Mouse (Mus musculus): ENCODE results near the gene Wdr73. TPM values are rescaled to one million over a fixed set of nuclear protein-coding genes. Genes with fewer than 3 reads are reported as not detected.

Gene Wdr73
- total and polyA plus RNA-seq, 3 experiments: 42.4 to 55.7 (median 48.1) TPM

DNA sequence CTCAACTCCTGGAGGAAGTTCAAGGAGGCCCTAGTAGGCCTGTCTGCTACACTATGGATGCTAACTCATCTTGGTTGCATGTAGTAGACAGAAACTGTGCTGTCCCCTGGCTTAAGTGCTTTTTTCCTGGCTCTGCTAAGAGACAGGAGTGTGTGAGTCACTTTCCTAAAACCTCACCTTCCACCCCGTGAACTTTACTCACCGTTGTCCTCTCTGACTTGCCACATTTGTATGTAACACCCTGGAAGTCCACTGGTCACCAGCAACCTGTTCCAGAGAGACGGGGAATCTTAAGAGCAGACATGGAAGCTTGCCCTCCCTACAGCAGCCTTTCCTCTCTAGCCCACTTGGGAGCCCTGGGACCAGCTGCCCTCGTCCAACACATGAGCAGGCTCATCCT is 3.3 kb downstream of the Wdr73 start:
- Histone ChIP-seq H3K36me3 (replicated peaks in 1 of 2; ENCODE audit: control insufficient read depth in 1 of 2, insufficient read depth in 1 of 2, low read length in 1 of 2) (peaks cover 45 to 73% of the 10 kb centered on the region in 2 experiments), H3K4me1 (ENCODE audit: control insufficient read depth in 1 of 2, insufficient read depth in 2 of 2) (peaks cover 3 to 35% of the 10 kb centered on the region in 2 experiments; a peak in 3 of 4 replicates)
- in situ Hi-C loops (cut with MboI; ENCODE audit: low pct_ligation_motif_present, low pct_unique_long_range_greater_than_20kb, low sequenced_read_pairs): loop anchor here (25.0 kb wide), 1 partner anchor 415 kb away; no protein-coding TSS in a partner anchor

DNA sequence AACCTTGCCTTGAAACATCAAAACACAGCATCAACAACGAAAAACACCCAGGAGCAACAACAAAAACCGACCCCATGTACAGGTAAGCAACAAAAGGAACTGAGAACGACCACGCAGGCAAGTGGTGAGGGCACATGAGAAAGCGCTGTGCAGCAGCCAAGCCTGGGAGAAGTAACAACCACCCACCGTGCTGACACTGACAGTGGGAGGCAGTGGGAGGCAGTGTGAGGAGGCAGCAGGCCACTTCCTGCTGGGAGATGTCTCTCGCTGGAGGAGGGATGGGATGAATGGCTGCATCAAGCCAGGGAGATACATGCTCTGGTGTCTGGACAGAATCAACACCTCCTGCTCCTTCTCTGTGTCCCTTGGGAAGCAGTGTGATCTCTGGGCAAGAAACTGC is 3.9 kb downstream of the Wdr73 start:
- TF ChIP-seq JUND (conservative IDR thresholded peaks at IDR 0.05; ENCODE audit: low read depth, low read length): no peak
- Histone ChIP-seq H3K27me3 (replicated peaks) (no peaks in the 10 kb centered on the region), H3K79me2 (replicated peaks; ENCODE audit: control insufficient read depth, extremely low read depth, insufficient read depth, poor library complexity, severe bottlenecking) (peaks cover 13% of the 10 kb centered on the region), H3K9me3 (replicated peaks; ENCODE audit: low read length) (no peaks in the 10 kb centered on the region), H3K4me3 (replicated peaks in 1 of 3; ENCODE audit: low read depth in 2 of 3, low read length in 2 of 3, poor library complexity in 1 of 3) (no peak overlapping the region), H3K4me1 (ENCODE audit: control insufficient read depth in 1 of 2, insufficient read depth in 2 of 2) (peaks cover 3 to 29% of the 10 kb centered on the region in 2 experiments; a peak in 3 of 4 replicates), H3K36me3 (replicated peaks in 1 of 2; ENCODE audit: control insufficient read depth in 1 of 2, insufficient read depth in 1 of 2, low read length in 1 of 2) (peaks cover 51 to 73% of the 10 kb centered on the region in 2 experiments), H3K27ac (ENCODE audit: insufficient read depth, low read depth) (no peak overlapping the region), H3K4me2 (ENCODE audit: insufficient read depth, low read depth, poor library complexity, severe bottlenecking) (no peak overlapping the region), H3K9ac (ENCODE audit: insufficient read depth, low read depth) (no peak overlapping the region)
- no peak for DNase-seq (ENCODE audit: extremely low read depth)
- in situ Hi-C loops (cut with MboI; ENCODE audit: low pct_ligation_motif_present, low pct_unique_long_range_greater_than_20kb, low sequenced_read_pairs) (loop anchor here (25.0 kb wide), 1 partner anchor 415 kb away; no protein-coding TSS in a partner anchor), dilution Hi-C loops (cut with MboI; ENCODE audit: extremely low pct_ligation_motif_present, extremely low pct_unique_long_range_greater_than_20kb, low sequenced_read_pairs) (no loop called here)

More for the DNA sequence above, 3.3 kb downstream of the Wdr73 start:
- Histone ChIP-seq H3K9me3 (replicated peaks; ENCODE audit: low read length) (no peaks in the 10 kb centered on the region), H3K27ac (ENCODE audit: insufficient read depth, low read depth) (no peak overlapping the region), H3K4me3 (replicated peaks in 1 of 3; ENCODE audit: low read depth in 2 of 3, low read length in 2 of 3, poor library complexity in 1 of 3) (no peak overlapping the region), H3K27me3 (replicated peaks) (no peaks in the 10 kb centered on the region), H3K9ac (ENCODE audit: insufficient read depth, low read depth) (no peak overlapping the region), H3K79me2 (replicated peaks; ENCODE audit: control insufficient read depth, extremely low read depth, insufficient read depth, poor library complexity, severe bottlenecking) (peaks cover 13% of the 10 kb centered on the region), H3K4me2 (ENCODE audit: insufficient read depth, low read depth, poor library complexity, severe bottlenecking) (no peak overlapping the region)
- no peak for DNase-seq (ENCODE audit: extremely low read depth)
- dilution Hi-C loops (cut with MboI; ENCODE audit: extremely low pct_ligation_motif_present, extremely low pct_unique_long_range_greater_than_20kb, low sequenced_read_pairs): no loop called here
- TF ChIP-seq NRF1 (IDR thresholded peaks at IDR 0.05; ENCODE audit: low read depth, low read length) (no peak), CHD2 (IDR thresholded peaks at IDR 0.05; ENCODE audit: low read length) (no peak), GABPA (IDR thresholded peaks at IDR 0.05; ENCODE audit: insufficient replicate concordance, low read depth, low read length) (no peak), MEF2A (IDR thresholded peaks at IDR 0.05; ENCODE audit: borderline replicate concordance, low read depth, low read length) (no peak), TBP (conservative IDR thresholded peaks at IDR 0.05; ENCODE audit: low read depth, low read length) (no peak)

DNA sequence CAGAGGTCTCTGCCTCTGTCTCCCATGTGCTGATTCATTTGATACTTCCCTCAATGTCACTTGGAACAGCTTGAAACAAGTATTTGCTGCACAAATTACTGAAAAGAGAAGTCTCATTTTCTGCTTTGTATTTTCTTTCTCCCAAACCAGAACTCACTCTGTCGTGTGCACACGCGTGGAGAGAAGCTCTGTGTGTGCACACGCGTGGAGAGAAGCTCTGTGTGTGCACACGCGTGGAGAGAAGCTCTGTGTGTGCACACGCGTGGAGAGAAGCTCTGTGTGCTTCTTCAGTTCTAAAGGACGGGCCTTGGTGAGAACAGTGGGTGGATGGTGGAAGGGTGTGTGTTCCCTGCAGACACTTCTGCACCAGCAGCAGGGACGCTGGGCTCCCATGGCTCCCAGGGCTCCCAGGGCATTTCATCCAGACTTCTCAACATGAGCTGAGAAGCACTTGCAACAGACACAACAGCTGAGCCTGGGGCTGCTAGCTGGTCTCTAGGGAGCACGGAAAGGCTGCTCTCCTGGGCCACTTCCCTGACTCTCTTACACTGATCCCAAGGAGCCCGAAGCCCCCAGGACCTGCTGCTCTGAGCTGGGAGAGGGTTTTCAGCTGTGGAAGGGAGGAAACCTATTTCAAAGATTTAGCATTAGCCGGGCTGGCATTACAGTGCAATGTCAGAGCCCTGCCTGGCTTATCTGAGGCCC is 6.1 kb downstream of the Wdr73 start:
- Histone ChIP-seq H3K4me3 (replicated peaks in 1 of 3; ENCODE audit: low read depth in 2 of 3, low read length in 2 of 3, poor library complexity in 1 of 3) (no peak overlapping the region), H3K27me3 (replicated peaks) (no peaks in the 10 kb centered on the region), H3K9me3 (replicated peaks; ENCODE audit: low read length) (no peaks in the 10 kb centered on the region), H3K4me2 (ENCODE audit: insufficient read depth, low read depth, poor library complexity, severe bottlenecking) (no peak overlapping the region), H3K4me1 (ENCODE audit: control insufficient read depth in 1 of 2, insufficient read depth in 2 of 2) (peaks cover 0 to 24% of the 10 kb centered on the region in 2 experiments; a peak in 3 of 4 replicates), H3K79me2 (replicated peaks; ENCODE audit: control insufficient read depth, extremely low read depth, insufficient read depth, poor library complexity, severe bottlenecking) (0 out of 2 replicates have a peak, but pooled peaks cover 4% of the 10 kb centered on the region), H3K36me3 (replicated peaks in 1 of 2; ENCODE audit: control insufficient read depth in 1 of 2, insufficient read depth in 1 of 2, low read length in 1 of 2) (peaks cover 68 to 90% of the 10 kb centered on the region in 2 experiments), H3K27ac (ENCODE audit: insufficient read depth, low read depth) (no peak overlapping the region), H3K9ac (ENCODE audit: insufficient read depth, low read depth) (no peak overlapping the region)
- DNase-seq (ENCODE audit: extremely low read depth): no peak
- in situ Hi-C loops (cut with MboI; ENCODE audit: low pct_ligation_motif_present, low pct_unique_long_range_greater_than_20kb, low sequenced_read_pairs): loop anchor here (25.0 kb wide), 1 partner anchor 417 kb away; no protein-coding TSS in a partner anchor
- TF ChIP-seq ZC3H11A (IDR thresholded peaks at IDR 0.05; ENCODE audit: low read depth, low read length) (no peak), MAFK (IDR thresholded peaks at IDR 0.05; ENCODE audit: insufficient replicate concordance, low read length) (no peak), EP300 (IDR thresholded peaks at IDR 0.05; ENCODE audit: low read length) (no peak), NELFE (IDR thresholded peaks at IDR 0.05; ENCODE audit: low read depth, low read length) (no peak), JUND (conservative IDR thresholded peaks at IDR 0.05; ENCODE audit: low read depth, low read length) (no peak), RCOR1 (conservative IDR thresholded peaks at IDR 0.05; ENCODE audit: low read depth, low read length) (no peak), ZKSCAN1 (IDR thresholded peaks at IDR 0.05; ENCODE audit: borderline replicate concordance, low read depth, low read length) (no peak), E2F4 (IDR thresholded peaks at IDR 0.05; ENCODE audit: insufficient replicate concordance, low read depth, low read length) (no peak), POLR2A (IDR thresholded peaks at IDR 0.05; ENCODE audit: low read depth, low read length) (no peak), ELF1 (IDR thresholded peaks at IDR 0.05; ENCODE audit: low read depth, low read length) (no peak), ETS1 (conservative IDR thresholded peaks at IDR 0.05; ENCODE audit: low read depth, low read length) (no peak), CHD2 (IDR thresholded peaks at IDR 0.05; ENCODE audit: low read length) (no peak), MYC (IDR thresholded peaks at IDR 0.05; ENCODE audit: low read depth, low read length) (no peak), UBTF (IDR thresholded peaks at IDR 0.05; ENCODE audit: low read depth, low read length) (no peak), JUN (IDR thresholded peaks at IDR 0.05; ENCODE audit: insufficient read depth, low read depth, low read length) (no peak), ZMIZ1 (IDR thresholded peaks at IDR 0.05; ENCODE audit: low read depth, low read length) (no peak), GABPA (IDR thresholded peaks at IDR 0.05; ENCODE audit: insufficient replicate concordance, low read depth, low read length) (no peak), MAX (IDR thresholded peaks at IDR 0.05; ENCODE audit: low read length) (no peak)
- dilution Hi-C loops (cut with MboI; ENCODE audit: extremely low pct_ligation_motif_present, extremely low pct_unique_long_range_greater_than_20kb, low sequenced_read_pairs): no loop called here

Measured in CH12.LX (cell line).